Mouse (Mus musculus): ENCODE results near the gene Ankrd7. TPM values are rescaled to one million over a fixed set of nuclear protein-coding genes. Genes with fewer than 3 reads are reported as not detected.
"Not testable (repeated sequence)": the region's sequence is repeated elsewhere in the genome, so short reads cannot be mapped to it uniquely, and the experiment has no call there.

The Ankrd7 gene
- total RNA-seq (2021): not detected
- long read RNA-seq, experiment 1: 0 reads
- long read RNA-seq, experiment 2: 0 reads

- no peak for DNase-seq (ENCODE audit: low spot score in 2 of 2)
These were observed at the start of gene Ankrd7 for GRCm38 (mm10) chr6:18866018-18866417. TSS of gene Ankrd7 (plus strand) at chr6:18866318.

GRCm38 (mm10) chr6:18819343-18819742, 46.8 kb upstream of the Ankrd7 start:
- peak in 1 of 2 experiments; percentile 6 for DNase-seq (ENCODE audit: low spot score in 2 of 2)

- no peak for DNase-seq (ENCODE audit: low spot score in 2 of 2)
These were observed 45.9 kb upstream of the Ankrd7 start for GRCm38 (mm10) chr6:18820246-18820645.

- DNase-seq (ENCODE audit: low spot score in 2 of 2): no peak
These were observed 43.3 kb upstream of the Ankrd7 start for GRCm38 (mm10) chr6:18822812-18823211.

GRCm38 (mm10) chr6:18832958-18833357, 33.2 kb upstream of the Ankrd7 start:
- DNase-seq (ENCODE audit: low spot score in 2 of 2): no peak

GRCm38 (mm10) chr6:18844529-18844928, 21.6 kb upstream of the Ankrd7 start:
- not testable (repeated sequence) for DNase-seq (ENCODE audit: low spot score in 2 of 2)

- DNase-seq (ENCODE audit: low spot score in 2 of 2): not testable (repeated sequence)
These were observed 20.5 kb upstream of the Ankrd7 start for GRCm38 (mm10) chr6:18845571-18845970.

GRCm38 (mm10) chr6:18848051-18848701, 17.9 kb upstream of the Ankrd7 start, which contains the start of gene Lsm8:
TSS of gene Lsm8 (plus strand) at chr6:18848579.
- DNase-seq (ENCODE audit: low spot score in 2 of 2): peak; percentile 92 to 95

GRCm38 (mm10) chr6:18848702-18849061, 17.4 kb upstream of the Ankrd7 start:
- DNase-seq (ENCODE audit: low spot score in 2 of 2): no peak

- no peak for DNase-seq (ENCODE audit: low spot score in 2 of 2)
These were observed 10.8 kb upstream of the Ankrd7 start for GRCm38 (mm10) chr6:18855323-18855722.

GRCm38 (mm10) chr6:18856487-18857078, 9.5 kb upstream of the Ankrd7 start:
- no peak for DNase-seq (ENCODE audit: low spot score in 2 of 2)

- no peak for DNase-seq (ENCODE audit: low spot score in 2 of 2)
These were observed 22.9 kb downstream of the Ankrd7 start for GRCm38 (mm10) chr6:18889030-18889429.

- DNase-seq (ENCODE audit: low spot score in 2 of 2): no peak
These were observed 28.0 kb downstream of the Ankrd7 start for GRCm38 (mm10) chr6:18894142-18894541.

GRCm38 (mm10) chr6:18907173-18907572, 41.1 kb downstream of the Ankrd7 start:
- DNase-seq (ENCODE audit: low spot score in 2 of 2): no peak

GRCm38 (mm10) chr6:18913179-18913578, 47.1 kb downstream of the Ankrd7 start:
- no peak for DNase-seq (ENCODE audit: low spot score in 2 of 2)

- no peak for DNase-seq (ENCODE audit: low spot score in 2 of 2)
These were observed 49.9 kb downstream of the Ankrd7 start for GRCm38 (mm10) chr6:18916021-18916420.

- DNase-seq (ENCODE audit: low spot score in 2 of 2): no peak
These were observed 50.4 kb downstream of the Ankrd7 start for GRCm38 (mm10) chr6:18916471-18916870.

Other genes with a start within 250 kb of the Ankrd7 start
- gene Lsm8, start 17.7 kb upstream of the Ankrd7 start, total RNA-seq (2021): 10 to 100 TPM; 44.5 to 45.8 TPM

All from adrenal gland, postnatal 4 days (tissue).